21 mouse cellular contexts compared by ENCODE assay signal in the genomic region with DNA sequence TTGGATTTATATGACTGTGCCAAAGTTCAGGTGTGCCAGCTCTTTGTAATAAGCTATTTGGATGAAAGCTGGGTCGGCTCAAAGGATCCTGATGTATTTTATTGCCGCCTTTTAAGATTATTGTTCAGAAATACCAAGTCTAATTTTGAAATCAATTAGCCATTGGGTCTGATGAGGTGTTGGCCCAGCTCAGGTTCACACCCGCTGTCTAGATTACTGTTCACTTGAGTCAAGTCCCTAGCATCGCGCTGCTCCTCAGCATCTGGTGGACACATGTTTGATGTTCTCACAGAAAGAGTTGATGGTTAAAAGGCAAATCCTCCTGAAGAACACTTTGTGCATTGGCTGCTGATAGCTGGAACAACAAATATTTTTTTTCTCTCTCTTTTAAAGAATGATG.
A peak's percentile ranks its signal among the peaks of the same experiment; 100 is the strongest.
DNase-seq lines count a peak whose midpoint lies in the region; ATAC-seq lines count a peak whose summit lies in the region.
"Had no signal": no experiment of that assay in that cellular context is flagged by ENCODE, and none has a peak within 500 bp of the region (broad histone marks: within the 10 kb centered on the region; RNA-seq: fewer than 3 reads in every experiment).

No protein-coding gene starts in this region.

- H3K9me3 ChIP-seq in embryonic facial prominence, embryonic 14.5 days (ENCODE audit: control insufficient read depth, low read length) = no peaks in the 10 kb centered on the region
- H3K9me3 ChIP-seq in embryonic facial prominence, embryonic 10.5 days = no peaks in the 10 kb centered on the region
- no peaks in the 10 kb centered on the region for H3K9me3 ChIP-seq in neural tube, embryonic 15.5 days (replicated peaks)
- H3K9me3 ChIP-seq in limb, embryonic 11.5 days (ENCODE audit: control insufficient read depth, low read length) = no peaks in the 10 kb centered on the region
- no peaks in the 10 kb centered on the region for H3K9me3 ChIP-seq in kidney, embryonic 14.5 days (ENCODE audit: control insufficient read depth, low read length)
- H3K9me3 ChIP-seq in hindbrain, embryonic 12.5 days (replicated peaks) = no peaks in the 10 kb centered on the region
- H3K9me3 ChIP-seq: embryonic facial prominence, embryonic 15.5 days; forebrain, embryonic 10.5 days; heart, embryonic 10.5 days; heart, embryonic 15.5 days; intestine, embryonic 15.5 days had no signal

- peak; percentile 5 for DNase-seq in embryonic facial prominence, embryonic 14.5 days (ENCODE audit: low spot score)
- DNase-seq in embryonic facial prominence, embryonic 10.5 days (ENCODE audit: low spot score) = no peak
- peak; percentile 19 for DNase-seq in neural tube, embryonic 10.5 days (ENCODE audit: extremely low spot score, low spot score)
- peak; percentile 74 for DNase-seq in limb, embryonic 11.5 days (ENCODE audit: low spot score)
- no peak for DNase-seq in urinary bladder, postnatal 25 days (ENCODE audit: low spot score)
- DNase-seq: adrenal gland, postnatal 14 days; cerebellum, adult 18-20 months; cerebellum, adult 9-11 months; cerebellum, postnatal 36 days; gastrocnemius, postnatal 36 days had no signal

- no peaks in the 10 kb centered on the region for H3K4me1 ChIP-seq in embryonic facial prominence, embryonic 14.5 days (ENCODE audit: control insufficient read depth, insufficient read depth, low read length)
- no peaks in the 10 kb centered on the region for H3K4me1 ChIP-seq in embryonic facial prominence, embryonic 10.5 days
- H3K4me1 ChIP-seq in neural tube, embryonic 15.5 days = no peaks in the 10 kb centered on the region
- peaks cover 4% of the 10 kb centered on the region; the same call in 1 of the 2 replicates for H3K4me1 ChIP-seq in limb, embryonic 11.5 days (ENCODE audit: control insufficient read depth, insufficient read depth, low read length)
- H3K4me1 ChIP-seq in kidney, embryonic 14.5 days (ENCODE audit: control insufficient read depth, insufficient read depth, low read length) = no peaks in the 10 kb centered on the region
- no peaks in the 10 kb centered on the region for H3K4me1 ChIP-seq in hindbrain, embryonic 12.5 days
- H3K4me1 ChIP-seq: embryonic facial prominence, embryonic 15.5 days; forebrain, embryonic 10.5 days; heart, embryonic 10.5 days; intestine, embryonic 15.5 days had no signal

- no peak for ATAC-seq in embryonic facial prominence, embryonic 14.5 days (ENCODE audit: low read depth)
- ATAC-seq in neural tube, embryonic 15.5 days (ENCODE audit: low FRiP score) = no peak
- ATAC-seq in limb, embryonic 11.5 days (ENCODE audit: insufficient number of reproducible peaks, low FRiP score, low TSS enrichment, low read depth) = peak; percentile 75; the same call in 1 of the 2 replicates
- ATAC-seq in kidney, embryonic 14.5 days (ENCODE audit: low FRiP score, low TSS enrichment) = no peak
- no peak for ATAC-seq in hindbrain, embryonic 12.5 days (ENCODE audit: low FRiP score)
- ATAC-seq: forebrain, embryonic 14.5 days; hindbrain, embryonic 16.5 days; intestine, embryonic 15.5 days had no signal

- H3K27me3 ChIP-seq in embryonic facial prominence, embryonic 14.5 days (replicated peaks; ENCODE audit: control insufficient read depth, insufficient read depth, low read length) = no peaks in the 10 kb centered on the region
- no peaks in the 10 kb centered on the region for H3K27me3 ChIP-seq in embryonic facial prominence, embryonic 10.5 days (replicated peaks; ENCODE audit: low read depth, poor library complexity, severe bottlenecking)
- H3K27me3 ChIP-seq in neural tube, embryonic 15.5 days (replicated peaks) = no peaks in the 10 kb centered on the region
- no peaks in the 10 kb centered on the region for H3K27me3 ChIP-seq in limb, embryonic 11.5 days (ENCODE audit: control insufficient read depth, insufficient read depth, low read length)
- no peaks in the 10 kb centered on the region for H3K27me3 ChIP-seq in kidney, embryonic 14.5 days (ENCODE audit: control insufficient read depth, insufficient read depth, low read length)
- H3K27me3 ChIP-seq in hindbrain, embryonic 12.5 days = no peaks in the 10 kb centered on the region
- H3K27me3 ChIP-seq: embryonic facial prominence, embryonic 15.5 days; heart, embryonic 15.5 days; intestine, embryonic 15.5 days had no signal

- H3K27ac ChIP-seq in embryonic facial prominence, embryonic 14.5 days (replicated peaks; ENCODE audit: low read depth, low read length) = no peak overlapping the region
- no peak overlapping the region for H3K27ac ChIP-seq in embryonic facial prominence, embryonic 10.5 days (replicated peaks)
- H3K27ac ChIP-seq in neural tube, embryonic 15.5 days (replicated peaks) = no peak overlapping the region
- no peak overlapping the region for H3K27ac ChIP-seq in limb, embryonic 11.5 days (replicated peaks; ENCODE audit: low read depth, low read length)
- H3K27ac ChIP-seq in kidney, embryonic 14.5 days (ENCODE audit: low read depth, low read length) = no peak overlapping the region
- no peak overlapping the region for H3K27ac ChIP-seq in hindbrain, embryonic 12.5 days
- H3K27ac ChIP-seq: embryonic facial prominence, embryonic 15.5 days; forebrain, embryonic 10.5 days; intestine, embryonic 15.5 days had no signal

- H3K4me2 ChIP-seq in embryonic facial prominence, embryonic 14.5 days (ENCODE audit: low read depth, low read length) = no peak overlapping the region
- no peak overlapping the region for H3K4me2 ChIP-seq in neural tube, embryonic 15.5 days
- no peak overlapping the region for H3K4me2 ChIP-seq in limb, embryonic 11.5 days (ENCODE audit: low read depth, severe bottlenecking)
- no peak overlapping the region for H3K4me2 ChIP-seq in kidney, embryonic 14.5 days (replicated peaks; ENCODE audit: low read depth, low read length)
- no peak overlapping the region for H3K4me2 ChIP-seq in hindbrain, embryonic 12.5 days (replicated peaks)
- H3K4me2 ChIP-seq: embryonic facial prominence, embryonic 15.5 days; intestine, embryonic 15.5 days had no signal

- no peak overlapping the region for H3K4me3 ChIP-seq in embryonic facial prominence, embryonic 14.5 days (ENCODE audit: low read depth, low read length)
- H3K4me3 ChIP-seq in embryonic facial prominence, embryonic 10.5 days = no peak overlapping the region
- H3K4me3 ChIP-seq in neural tube, embryonic 15.5 days (replicated peaks) = no peak overlapping the region
- no peak overlapping the region for H3K4me3 ChIP-seq in limb, embryonic 11.5 days (ENCODE audit: low read depth, low read length)
- H3K4me3 ChIP-seq in kidney, embryonic 14.5 days (ENCODE audit: low read length) = no peak overlapping the region
- H3K4me3 ChIP-seq in hindbrain, embryonic 12.5 days = no peak overlapping the region
- H3K4me3 ChIP-seq: embryonic facial prominence, embryonic 15.5 days; erythroblast, embryonic 14.5 days; forebrain, embryonic 10.5 days; heart, embryonic 10.5 days; heart, embryonic 15.5 days; intestine, embryonic 15.5 days had no signal

- 73% methylated on average over 5 of the region's 5 CpGs for WGBS in embryonic facial prominence, embryonic 14.5 days
- WGBS in embryonic facial prominence, embryonic 10.5 days = 83% methylated on average over 5 of the region's 5 CpGs
- 91% methylated on average over 5 of the region's 5 CpGs for WGBS in neural tube, embryonic 15.5 days
- WGBS in limb, embryonic 11.5 days = 24% methylated on average over 5 of the region's 5 CpGs
- WGBS in kidney, embryonic 14.5 days = 86% methylated on average over 5 of the region's 5 CpGs
- 79% methylated on average over 5 of the region's 5 CpGs for WGBS in hindbrain, embryonic 12.5 days

- H3K36me3 ChIP-seq in embryonic facial prominence, embryonic 14.5 days (ENCODE audit: control insufficient read depth, insufficient read depth, low read length) = no peaks in the 10 kb centered on the region
- H3K36me3 ChIP-seq in embryonic facial prominence, embryonic 10.5 days (replicated peaks) = no peaks in the 10 kb centered on the region
- H3K36me3 ChIP-seq in neural tube, embryonic 15.5 days = no peaks in the 10 kb centered on the region
- no peaks in the 10 kb centered on the region for H3K36me3 ChIP-seq in limb, embryonic 11.5 days (ENCODE audit: control insufficient read depth, insufficient read depth, low read length)
- no peaks in the 10 kb centered on the region for H3K36me3 ChIP-seq in kidney, embryonic 14.5 days (ENCODE audit: control insufficient read depth, insufficient read depth, low read length)
- H3K36me3 ChIP-seq in hindbrain, embryonic 12.5 days = no peaks in the 10 kb centered on the region
- H3K36me3 ChIP-seq: embryonic facial prominence, embryonic 15.5 days; forebrain, embryonic 10.5 days; heart, embryonic 10.5 days; heart, embryonic 15.5 days; intestine, embryonic 15.5 days had no signal

- H3K9ac ChIP-seq in embryonic facial prominence, embryonic 14.5 days (ENCODE audit: low read depth, low read length) = no peak overlapping the region
- H3K9ac ChIP-seq in neural tube, embryonic 15.5 days (replicated peaks) = no peak overlapping the region
- no peak overlapping the region for H3K9ac ChIP-seq in limb, embryonic 11.5 days (ENCODE audit: low read length)
- H3K9ac ChIP-seq in kidney, embryonic 14.5 days (ENCODE audit: low read depth, low read length) = no peak overlapping the region
- H3K9ac ChIP-seq in hindbrain, embryonic 12.5 days = no peak overlapping the region
- H3K9ac ChIP-seq: embryonic facial prominence, embryonic 15.5 days; heart, embryonic 15.5 days; intestine, embryonic 15.5 days had no signal

Comparison
In these comparisons a context has a peak if more than half of its experiments do, and no peak if none do; other contexts are left out.
1. DNase-seq: peak in embryonic facial prominence, embryonic 14.5 days (single experiment), neural tube, embryonic 10.5 days (single experiment) and limb, embryonic 11.5 days (single experiment); none in embryonic facial prominence, embryonic 10.5 days (single experiment) and urinary bladder, postnatal 25 days (single experiment).